Mouse (Mus musculus): ENCODE results near the gene Rnps1.

The Rnps1 gene

DNA sequence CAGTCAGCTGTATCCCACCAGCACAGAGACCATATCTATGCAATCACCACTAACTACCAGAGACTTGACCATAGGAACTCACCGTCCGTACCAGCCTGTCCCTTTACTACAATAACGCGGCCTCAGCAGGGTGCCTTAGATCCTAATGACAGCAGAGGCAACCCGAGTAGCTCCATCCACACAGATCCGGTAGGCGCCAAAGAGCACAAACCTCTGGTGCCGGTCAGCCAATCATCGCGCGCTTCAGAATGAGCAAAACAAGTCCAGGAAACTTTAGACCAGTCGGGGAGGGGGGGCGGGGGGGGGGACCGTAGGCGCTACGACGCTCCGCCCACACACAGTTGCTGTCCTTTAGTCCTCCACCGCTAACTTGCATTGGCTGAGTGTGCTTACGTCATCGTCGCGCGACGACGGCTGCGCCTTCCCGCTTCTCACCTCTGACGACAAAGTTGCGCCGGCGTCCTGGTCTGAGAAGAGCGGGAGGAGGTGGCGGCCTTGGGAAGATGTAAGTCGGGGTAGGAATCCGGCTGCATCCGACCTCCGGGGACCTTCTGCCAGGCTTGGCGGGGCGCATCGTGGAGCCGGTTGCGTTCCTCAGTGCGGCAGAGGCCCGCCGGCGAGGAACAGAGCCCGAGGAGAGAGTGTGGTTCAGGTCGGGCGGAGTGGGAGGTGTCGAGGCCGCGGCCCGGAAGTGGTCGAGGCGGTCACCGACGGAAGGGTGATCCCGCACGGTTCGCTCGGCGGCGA is at the start of gene Rnps1:
Rnps1 (plus strand) TSS at position 336 of the 747 bp plus-strand sequence.
- Histone ChIP-seq H3K27me3 (ENCODE audit: control insufficient read depth, insufficient read depth, low read length, poor library complexity, severe bottlenecking) (no peaks in the 10 kb centered on the region), H3K36me3 (ENCODE audit: control insufficient read depth, insufficient read depth, low read length, poor library complexity, severe bottlenecking) (peaks cover 5% of the 10 kb centered on the region)
- DNase-seq (ENCODE audit: low read depth, low spot score) = peak; percentile 99

DNA sequence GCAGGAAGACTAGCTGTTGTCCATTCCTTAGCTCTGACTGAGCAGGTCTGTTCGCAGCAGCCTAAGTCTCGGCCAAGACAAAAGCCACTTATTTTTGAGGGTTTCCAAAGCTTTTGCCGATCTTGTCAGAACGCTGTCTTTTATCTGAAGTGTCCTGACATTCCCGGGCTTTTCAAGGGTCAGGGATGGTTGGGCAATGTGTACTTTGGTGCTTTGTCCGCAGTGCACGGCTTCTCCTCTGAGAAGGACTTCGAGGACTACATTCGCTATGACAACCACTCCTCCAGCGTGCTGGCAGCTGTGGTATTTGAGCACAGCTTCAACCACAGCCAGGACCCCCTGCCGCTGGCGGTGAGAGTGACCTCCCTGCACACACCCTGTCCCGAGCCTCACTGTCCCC is 48.5 kb upstream of the Rnps1 start:
- DNase-seq (ENCODE audit: low read depth, low spot score) = no peak

DNA sequence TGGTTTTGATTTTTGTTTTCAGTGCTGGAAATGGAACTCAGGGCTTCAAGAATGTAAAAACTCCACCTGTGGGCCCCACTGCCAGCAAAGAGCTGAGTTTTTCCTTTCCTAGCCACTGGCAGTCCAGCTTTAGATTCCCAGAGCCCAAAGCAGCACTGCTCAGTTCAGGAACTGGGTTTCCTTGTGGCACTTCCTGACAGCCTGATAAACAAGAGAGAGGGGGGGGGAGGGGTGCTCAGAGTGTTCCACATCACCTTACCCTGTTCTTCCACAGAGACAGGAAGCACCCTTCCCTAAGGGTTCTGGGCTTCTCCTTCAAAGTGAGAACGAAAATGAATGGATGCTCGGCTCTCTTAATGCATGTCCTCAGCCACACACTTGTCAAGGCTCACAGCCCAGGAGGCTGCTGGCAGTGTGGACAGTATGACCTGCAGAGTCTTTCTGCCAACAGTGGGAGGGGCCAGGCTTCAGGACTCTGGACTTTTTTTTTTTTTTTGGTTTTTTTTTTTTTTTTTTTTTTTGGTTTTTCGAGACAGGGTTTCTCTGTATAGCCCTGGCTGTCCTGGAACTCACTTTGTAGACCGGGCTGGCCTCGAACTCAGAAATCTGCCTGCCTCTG is 39.2 kb upstream of the Rnps1 start:
- H3K36me3 ChIP-seq (ENCODE audit: control insufficient read depth, insufficient read depth, low read length, poor library complexity, severe bottlenecking) = peaks cover 12% of the 10 kb centered on the region
- DNase-seq (ENCODE audit: low read depth, low spot score) = no peak
- H3K27me3 ChIP-seq (ENCODE audit: control insufficient read depth, insufficient read depth, low read length, poor library complexity, severe bottlenecking) = no peaks in the 10 kb centered on the region

More for the DNA sequence above, 48.5 kb upstream of the Rnps1 start:
- H3K36me3 ChIP-seq (ENCODE audit: control insufficient read depth, insufficient read depth, low read length, poor library complexity, severe bottlenecking) = peaks cover 7% of the 10 kb centered on the region; the same call in 1 of the 2 replicates
- no peaks in the 10 kb centered on the region for H3K27me3 ChIP-seq (ENCODE audit: control insufficient read depth, insufficient read depth, low read length, poor library complexity, severe bottlenecking)

DNA sequence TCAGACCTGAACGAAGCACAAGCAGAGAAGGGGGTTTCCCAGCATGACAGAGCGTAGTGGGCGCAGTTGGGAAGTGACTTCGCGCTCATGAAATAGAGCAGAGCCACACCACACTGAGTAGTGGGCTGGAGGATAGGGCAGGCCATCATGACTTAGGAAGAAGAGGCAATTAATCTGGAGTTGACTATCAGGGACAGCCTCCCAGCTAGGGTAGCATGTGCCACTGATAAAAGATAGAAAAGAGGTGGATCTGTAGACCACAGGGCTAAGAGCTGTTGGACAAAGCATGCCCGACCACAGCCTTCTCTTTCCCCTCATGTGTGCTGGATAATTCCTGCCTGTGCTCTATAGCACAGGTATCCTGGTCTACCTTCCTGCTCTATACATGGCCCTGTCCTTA is 38.5 kb upstream of the Rnps1 start:
- Histone ChIP-seq H3K36me3 (ENCODE audit: control insufficient read depth, insufficient read depth, low read length, poor library complexity, severe bottlenecking) (peaks cover 11% of the 10 kb centered on the region), H3K27me3 (ENCODE audit: control insufficient read depth, insufficient read depth, low read length, poor library complexity, severe bottlenecking) (no peaks in the 10 kb centered on the region)
- no peak for DNase-seq (ENCODE audit: low read depth, low spot score)

DNA sequence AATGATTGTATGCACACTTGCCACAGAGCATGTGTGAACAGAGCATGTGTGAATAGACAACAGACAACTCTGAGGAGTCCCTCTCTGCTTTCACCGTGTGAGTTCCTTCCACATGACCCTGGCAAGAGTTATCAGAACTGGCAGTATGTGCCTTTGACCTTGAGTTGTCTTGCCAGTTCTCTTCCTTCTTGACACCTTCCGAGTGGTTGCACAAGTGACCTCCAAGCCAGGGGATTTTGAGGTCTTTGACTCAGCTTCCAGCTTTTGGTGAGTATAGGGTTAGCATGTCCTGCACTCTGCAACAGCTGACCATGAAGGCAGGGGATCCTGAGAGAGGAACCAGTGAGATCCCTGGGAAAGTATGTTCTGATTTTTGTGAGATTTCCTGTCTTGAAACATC is 35.9 kb upstream of the Rnps1 start:
- Histone ChIP-seq H3K27me3 (ENCODE audit: control insufficient read depth, insufficient read depth, low read length, poor library complexity, severe bottlenecking) (no peaks in the 10 kb centered on the region), H3K36me3 (ENCODE audit: control insufficient read depth, insufficient read depth, low read length, poor library complexity, severe bottlenecking) (peaks cover 13% of the 10 kb centered on the region)
- DNase-seq (ENCODE audit: low read depth, low spot score) = no peak

DNA sequence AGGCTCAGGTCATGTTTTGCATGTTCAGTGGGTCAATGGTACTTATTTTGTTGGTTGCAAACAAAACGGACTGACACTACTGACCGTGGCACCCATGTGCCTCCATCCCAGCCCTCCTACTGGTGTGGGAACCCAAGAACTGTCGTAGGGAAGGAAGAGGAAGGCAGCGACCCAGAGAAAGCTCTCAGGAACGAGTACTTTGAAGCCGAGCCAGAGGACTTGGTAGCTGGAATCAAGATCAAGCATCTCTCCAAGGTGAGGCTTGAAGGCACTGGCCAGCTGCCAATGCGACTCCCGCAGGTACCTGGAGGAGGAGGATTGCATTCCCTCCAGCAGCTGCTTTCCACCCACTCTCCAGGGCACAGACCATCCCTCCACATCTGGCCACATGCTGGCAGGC is 30.6 kb upstream of the Rnps1 start:
- peaks cover 5% of the 10 kb centered on the region; the same call in 1 of the 2 replicates for H3K36me3 ChIP-seq (ENCODE audit: control insufficient read depth, insufficient read depth, low read length, poor library complexity, severe bottlenecking)
- no peaks in the 10 kb centered on the region for H3K27me3 ChIP-seq (ENCODE audit: control insufficient read depth, insufficient read depth, low read length, poor library complexity, severe bottlenecking)
- no peak for DNase-seq (ENCODE audit: low read depth, low spot score)

DNA sequence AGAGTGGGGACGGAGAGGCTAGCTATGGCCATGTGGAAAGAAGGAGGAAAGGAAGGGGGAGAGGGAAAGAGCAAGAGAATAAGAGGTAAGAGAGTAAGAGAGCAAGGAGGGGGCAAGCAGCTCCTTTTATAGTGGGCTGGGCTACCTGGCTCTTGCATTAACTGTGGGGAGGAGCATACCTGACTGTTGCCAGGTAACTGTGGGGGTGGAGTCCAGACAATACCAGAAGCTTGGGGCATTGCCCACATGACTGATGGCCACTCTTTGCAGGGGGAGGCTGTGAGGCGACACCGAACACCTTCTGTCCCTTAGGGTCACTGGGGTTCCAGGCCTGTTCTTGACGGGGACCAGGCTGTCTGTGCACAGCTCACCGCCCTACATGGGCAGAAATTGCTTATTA is 25.7 kb upstream of the Rnps1 start:
- Histone ChIP-seq H3K36me3 (ENCODE audit: control insufficient read depth, insufficient read depth, low read length, poor library complexity, severe bottlenecking) (peaks cover under 1% of the 10 kb centered on the region; the same call in 1 of the 2 replicates), H3K27me3 (ENCODE audit: control insufficient read depth, insufficient read depth, low read length, poor library complexity, severe bottlenecking) (no peaks in the 10 kb centered on the region)
- DNase-seq (ENCODE audit: low read depth, low spot score) = no peak

DNA sequence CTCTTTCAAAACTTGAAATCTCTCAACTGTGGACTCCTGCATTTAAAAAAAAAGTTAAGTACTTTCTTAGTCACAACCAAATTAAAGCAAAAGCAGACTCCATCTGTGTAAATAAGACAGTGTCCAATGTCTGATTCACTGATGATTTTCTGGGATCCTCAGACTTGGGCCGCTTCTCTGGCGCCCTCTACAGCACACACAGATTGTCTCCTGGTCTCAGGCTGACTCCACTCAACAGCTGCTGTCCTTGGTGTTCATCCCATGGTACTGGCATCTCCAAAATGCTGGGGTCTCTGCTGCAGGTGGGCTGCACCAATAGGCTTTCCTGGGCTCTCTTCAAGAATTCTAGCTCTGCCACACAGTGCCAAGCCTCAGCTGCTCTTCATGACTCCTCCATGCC is 24.5 kb upstream of the Rnps1 start:
- Histone ChIP-seq H3K36me3 (ENCODE audit: control insufficient read depth, insufficient read depth, low read length, poor library complexity, severe bottlenecking) (no peaks in the 10 kb centered on the region; the same call in 1 of the 2 replicates), H3K27me3 (ENCODE audit: control insufficient read depth, insufficient read depth, low read length, poor library complexity, severe bottlenecking) (no peaks in the 10 kb centered on the region)
- peak; percentile 54 for DNase-seq (ENCODE audit: low read depth, low spot score)

DNA sequence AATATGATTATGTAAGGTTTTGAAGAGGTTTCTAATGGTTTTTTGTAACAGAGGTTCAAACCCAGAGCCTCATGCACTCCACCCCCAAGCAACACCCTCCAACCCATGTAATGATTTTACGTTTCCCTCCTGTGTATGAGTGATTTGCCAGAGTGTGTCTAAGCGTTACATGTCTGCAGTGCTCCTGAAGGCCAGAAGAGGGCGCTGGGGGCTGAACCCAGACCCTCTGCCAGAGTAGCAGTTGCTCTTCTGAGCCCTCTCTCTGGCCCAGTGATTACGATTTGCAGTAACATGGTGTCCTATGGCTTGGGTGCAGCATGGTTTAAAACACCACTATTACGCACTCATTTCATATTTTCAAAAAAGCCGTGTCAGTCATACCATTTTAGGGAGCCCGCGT is 23.2 kb upstream of the Rnps1 start:
- no peaks in the 10 kb centered on the region; the same call in 1 of the 2 replicates for H3K36me3 ChIP-seq (ENCODE audit: control insufficient read depth, insufficient read depth, low read length, poor library complexity, severe bottlenecking)
- DNase-seq (ENCODE audit: low read depth, low spot score) = peak; percentile 45
- H3K27me3 ChIP-seq (ENCODE audit: control insufficient read depth, insufficient read depth, low read length, poor library complexity, severe bottlenecking) = no peaks in the 10 kb centered on the region

DNA sequence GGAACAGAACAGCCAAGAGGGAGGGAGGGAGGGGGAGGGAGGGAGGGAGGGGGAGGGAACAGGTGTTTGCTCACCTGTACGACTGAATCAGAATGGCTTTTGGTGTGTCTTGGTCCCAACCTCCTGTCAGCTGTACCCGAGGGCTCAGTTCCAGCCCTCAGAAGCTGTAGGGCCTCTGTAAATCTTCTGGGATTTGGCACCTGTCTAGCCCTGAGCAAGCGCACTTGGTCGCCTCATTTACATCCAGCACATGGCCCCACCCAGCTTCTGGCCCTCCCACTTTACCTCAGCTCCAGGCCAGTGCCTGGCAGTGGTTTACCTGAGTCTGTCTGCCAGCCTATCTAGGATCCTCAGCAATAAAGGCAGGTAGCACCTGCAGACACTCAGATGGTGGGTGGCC is 20.8 kb upstream of the Rnps1 start:
- peaks cover 3% of the 10 kb centered on the region; the same call in 1 of the 2 replicates for H3K36me3 ChIP-seq (ENCODE audit: control insufficient read depth, insufficient read depth, low read length, poor library complexity, severe bottlenecking)
- no peaks in the 10 kb centered on the region for H3K27me3 ChIP-seq (ENCODE audit: control insufficient read depth, insufficient read depth, low read length, poor library complexity, severe bottlenecking)

DNA sequence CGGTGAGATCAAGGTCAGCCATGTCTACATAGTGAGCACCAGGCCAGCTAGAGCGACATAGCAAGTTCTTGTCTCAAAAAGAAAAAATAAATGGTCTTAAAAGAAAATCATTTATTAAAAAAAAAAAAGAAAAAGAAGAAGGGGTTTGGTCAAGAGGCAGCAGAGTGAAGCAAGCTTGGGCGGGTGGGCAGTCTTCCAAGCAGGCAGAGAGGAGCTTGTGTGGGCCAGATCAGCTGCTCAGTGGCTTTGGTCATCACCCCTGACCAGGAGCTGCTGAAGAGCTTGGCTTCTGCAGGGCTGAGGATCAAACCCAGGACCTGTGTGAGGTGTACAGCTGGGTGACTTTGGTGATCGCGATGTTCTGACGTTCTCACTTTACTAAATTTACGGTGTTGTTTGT is 19.9 kb upstream of the Rnps1 start:
- H3K27me3 ChIP-seq (ENCODE audit: control insufficient read depth, insufficient read depth, low read length, poor library complexity, severe bottlenecking) = no peaks in the 10 kb centered on the region
- H3K36me3 ChIP-seq (ENCODE audit: control insufficient read depth, insufficient read depth, low read length, poor library complexity, severe bottlenecking) = peaks cover 3% of the 10 kb centered on the region; the same call in 1 of the 2 replicates
- DNase-seq (ENCODE audit: low read depth, low spot score) = no peak

More for the DNA sequence above, 20.8 kb upstream of the Rnps1 start:
- no peak for DNase-seq (ENCODE audit: low read depth, low spot score)

DNA sequence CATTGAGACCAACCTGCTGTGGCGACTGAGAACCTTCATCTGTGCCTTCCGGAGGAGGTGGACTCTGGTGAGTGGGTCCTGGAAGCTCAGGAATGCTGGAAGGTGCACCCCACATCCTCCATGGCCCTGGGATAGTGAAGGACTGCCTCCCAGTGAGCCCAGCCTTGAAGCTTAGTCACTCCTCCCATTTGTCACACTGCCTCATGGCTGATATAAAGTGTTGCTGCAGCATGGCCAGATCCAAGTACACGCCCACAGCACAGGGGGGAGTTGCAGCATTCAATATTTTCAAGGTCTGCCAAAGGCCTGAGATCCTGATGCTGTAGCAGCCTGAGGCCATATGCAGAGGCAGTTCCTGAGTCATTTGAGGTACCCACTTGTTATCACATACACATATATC is 12.0 kb upstream of the Rnps1 start:
- H3K27me3 ChIP-seq (ENCODE audit: control insufficient read depth, insufficient read depth, low read length, poor library complexity, severe bottlenecking) = no peaks in the 10 kb centered on the region
- peaks cover 11% of the 10 kb centered on the region for H3K36me3 ChIP-seq (ENCODE audit: control insufficient read depth, insufficient read depth, low read length, poor library complexity, severe bottlenecking)
- DNase-seq (ENCODE audit: low read depth, low spot score) = no peak

DNA sequence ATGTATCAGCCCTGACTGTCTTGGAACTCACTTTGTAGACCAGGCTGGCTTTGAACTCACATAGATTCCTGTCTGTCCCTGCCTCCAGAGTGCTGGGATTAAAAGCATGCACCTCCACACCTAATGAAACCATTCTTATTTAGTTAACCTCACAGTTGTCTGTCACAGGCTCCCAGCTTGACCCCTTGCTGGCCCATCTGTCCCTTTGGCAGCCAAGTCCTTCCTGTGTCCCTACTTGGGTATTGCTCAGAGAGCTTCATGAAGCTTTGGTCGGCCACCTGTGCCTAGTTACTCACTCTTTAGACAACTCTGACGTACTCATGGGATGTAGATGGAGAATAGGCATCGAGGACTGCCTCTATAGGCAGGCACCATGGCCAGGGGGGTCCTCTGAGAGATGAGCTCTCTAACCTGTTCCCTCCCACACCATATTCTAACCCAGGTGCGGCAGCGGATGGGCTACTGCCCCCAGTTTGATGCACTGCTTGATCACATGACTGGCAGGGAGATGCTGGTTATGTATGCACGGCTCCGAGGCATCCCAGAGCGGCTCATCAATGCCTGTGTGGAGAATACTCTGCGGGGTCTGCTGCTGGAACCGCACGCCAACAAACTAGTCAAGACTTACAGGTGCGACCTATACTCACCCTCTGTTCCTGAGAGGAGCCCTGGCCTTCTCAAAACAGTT is 7.1 kb upstream of the Rnps1 start:
- Histone ChIP-seq H3K27me3 (ENCODE audit: control insufficient read depth, insufficient read depth, low read length, poor library complexity, severe bottlenecking) (no peaks in the 10 kb centered on the region), H3K36me3 (ENCODE audit: control insufficient read depth, insufficient read depth, low read length, poor library complexity, severe bottlenecking) (peaks cover 13% of the 10 kb centered on the region)
- DNase-seq (ENCODE audit: low read depth, low spot score) = no peak

DNA sequence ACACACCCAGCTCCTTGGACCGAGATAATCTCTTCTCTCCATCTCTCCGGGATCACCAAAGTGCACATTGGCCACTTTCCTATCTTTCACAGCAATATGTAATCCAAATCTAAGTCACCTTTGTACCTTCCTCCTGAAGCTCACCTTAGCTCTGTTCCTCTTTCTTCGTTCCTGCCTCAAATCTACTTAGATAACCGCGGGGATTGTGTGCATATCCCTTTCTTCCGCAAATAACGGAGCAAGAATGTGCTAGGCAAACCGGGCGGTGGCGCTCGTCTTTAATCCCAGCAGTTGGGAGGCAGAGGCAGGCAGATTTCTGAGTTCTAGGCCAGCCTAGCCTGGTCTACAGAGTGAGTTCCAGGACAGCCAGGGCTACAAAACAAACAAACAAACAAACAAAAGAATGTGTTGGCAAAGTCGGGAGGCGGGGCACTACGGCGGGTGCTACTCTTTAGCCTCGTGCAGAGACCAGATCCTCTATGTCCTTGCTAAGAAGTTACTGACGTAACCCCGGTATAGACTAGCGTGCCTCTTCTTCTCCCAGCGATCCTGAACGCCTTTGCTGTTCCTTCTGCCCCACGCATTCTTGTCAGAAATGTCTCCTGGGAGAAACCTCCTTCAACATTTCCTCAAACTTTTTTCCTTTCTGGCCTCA is 681 bp upstream of the Rnps1 start:
- peaks cover 5% of the 10 kb centered on the region for H3K36me3 ChIP-seq (ENCODE audit: control insufficient read depth, insufficient read depth, low read length, poor library complexity, severe bottlenecking)
- no peaks in the 10 kb centered on the region for H3K27me3 ChIP-seq (ENCODE audit: control insufficient read depth, insufficient read depth, low read length, poor library complexity, severe bottlenecking)
- DNase-seq (ENCODE audit: low read depth, low spot score) = peak; percentile 59

DNA sequence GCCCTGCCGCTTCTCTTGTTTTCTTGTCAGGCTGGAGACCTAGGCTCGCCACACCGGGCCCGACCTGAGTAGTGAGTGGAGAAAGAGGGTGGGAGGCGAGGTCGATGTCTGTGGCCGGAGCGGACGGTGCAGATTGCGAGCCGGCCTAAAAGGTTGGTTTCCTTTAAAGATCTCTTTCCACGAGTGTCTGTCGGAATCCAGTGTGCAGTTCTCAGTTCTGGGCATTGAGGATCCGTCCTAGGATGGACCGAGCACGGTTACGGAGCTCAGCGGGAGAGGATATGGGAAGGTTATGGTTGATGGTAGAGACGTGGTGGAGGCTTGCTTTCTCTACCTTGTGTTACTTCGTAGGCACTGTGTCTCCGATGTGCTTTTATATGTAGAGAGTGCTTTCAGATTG is 646 bp downstream of the Rnps1 start:
- H3K27me3 ChIP-seq (ENCODE audit: control insufficient read depth, insufficient read depth, low read length, poor library complexity, severe bottlenecking) = no peaks in the 10 kb centered on the region
- no peak for DNase-seq (ENCODE audit: low read depth, low spot score)
- H3K36me3 ChIP-seq (ENCODE audit: control insufficient read depth, insufficient read depth, low read length, poor library complexity, severe bottlenecking) = peaks cover 7% of the 10 kb centered on the region
